Mouse (Mus musculus) left cerebral cortex, postnatal 4 days (tissue): ENCODE results near the gene Sae1. TPM values are rescaled to one million over a fixed set of nuclear protein-coding genes. Genes with fewer than 3 reads are reported as not detected.
"Not testable (repeated sequence)": the region's sequence is repeated elsewhere in the genome, so short reads cannot be mapped to it uniquely, and the experiment has no call there.

Experiments used
- DNase-seq: peaks from one replicate; pipeline ENCODE4 v3.0.0-alpha.2; 2022
- intact Hi-C: fragments of 180-260 bp; cut with DNase I; formaldehyde crosslinking; loops from one replicate; pipeline ENCODE4 v1.15.1; 2025
- total RNA-seq, 2 experiments: library from RNA; stranded (reverse); gene quantifications; 2 replicates each; pipeline ENCODE4 v1.2.3; 2021

Gene Sae1
- total RNA-seq, 2 experiments from 2014 or later = 119 to 129 TPM

DNA sequence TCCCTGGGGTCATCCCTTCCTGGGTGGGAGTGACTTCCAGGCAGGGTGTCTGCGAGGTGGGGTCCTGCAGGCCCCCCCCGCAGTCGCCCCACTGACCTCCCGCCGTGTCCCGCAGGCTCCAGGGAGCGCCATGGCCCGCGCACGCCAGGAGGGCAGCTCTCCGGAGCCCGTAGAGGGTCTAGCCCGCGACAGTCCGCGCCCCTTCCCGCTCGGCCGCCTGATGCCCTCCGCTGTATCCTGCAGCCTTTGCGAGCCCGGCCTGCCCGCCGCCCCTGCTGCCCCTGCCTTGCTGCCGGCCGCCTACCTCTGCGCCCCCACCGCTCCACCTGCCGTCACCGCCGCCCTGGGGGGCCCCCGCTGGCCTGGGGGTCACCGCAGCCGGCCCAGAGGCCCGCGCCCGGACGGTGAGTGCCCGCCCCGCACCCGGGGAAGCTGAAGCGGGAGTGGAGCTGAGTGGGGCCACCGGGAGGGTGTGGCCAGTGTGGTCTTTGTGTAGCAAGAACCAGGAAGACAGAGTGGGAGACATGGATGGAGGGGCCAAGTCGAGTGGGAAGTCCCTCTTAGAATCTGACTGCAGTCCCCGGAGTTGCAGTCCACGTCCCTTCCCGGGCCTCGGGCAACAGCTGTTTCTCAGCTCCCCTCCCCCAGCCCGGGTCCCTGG is 75.5 kb downstream of the Sae1 start:
- DNase-seq = peak; percentile 33
- intact Hi-C loops = no loop called here

GRCm38 (mm10) chr7:16311453-16312004 is 76.1 kb downstream of the Sae1 start:
- intact Hi-C loops = no loop called here
- DNase-seq = no peak

DNA sequence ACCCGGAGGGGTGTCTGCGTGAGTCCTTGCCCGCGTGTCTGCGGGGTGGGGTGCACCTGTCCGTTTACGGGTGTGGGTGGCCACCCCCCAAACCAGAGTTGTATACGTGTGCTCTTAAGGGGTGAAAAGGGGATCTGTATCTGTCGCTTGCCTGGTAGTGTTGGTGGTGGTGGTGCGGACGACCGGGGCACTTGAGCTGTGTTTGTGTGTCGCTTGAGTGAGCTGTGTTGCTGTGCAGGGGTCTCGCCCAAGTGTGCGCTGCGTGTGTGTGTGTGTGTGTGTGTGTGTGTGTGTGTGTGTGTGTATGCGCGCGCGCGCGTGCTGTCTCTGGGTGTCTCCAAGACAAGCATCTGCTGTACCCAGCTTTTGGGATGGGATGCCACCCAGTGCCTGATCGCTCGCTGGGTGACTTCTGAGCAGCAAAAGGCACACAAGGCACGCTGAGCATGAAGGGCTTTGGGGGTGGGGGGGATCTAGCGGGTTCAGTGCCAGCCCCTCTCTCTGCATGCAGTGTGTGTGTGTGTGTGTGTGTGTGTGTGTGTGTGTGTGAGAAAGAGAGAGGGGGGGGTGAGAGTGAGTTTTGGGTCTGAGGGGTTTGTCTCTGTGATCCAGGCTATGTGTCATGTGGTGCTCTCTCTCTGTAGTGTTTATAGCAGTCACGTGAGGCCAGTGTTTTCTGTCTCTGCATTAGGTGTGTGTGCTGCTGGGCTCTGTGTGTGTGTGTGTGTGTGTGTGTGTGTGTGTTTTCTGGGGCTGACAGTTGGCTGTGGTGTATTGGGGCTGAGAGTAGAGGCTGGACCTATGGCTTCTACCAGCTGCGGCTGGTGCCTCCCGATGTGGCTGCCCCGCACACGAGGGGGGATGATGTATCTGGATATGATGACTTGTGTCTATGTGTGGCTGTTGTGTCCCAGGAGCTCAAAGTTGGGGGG is 76.8 kb downstream of the Sae1 start:
- DNase-seq = peak; percentile 48
- intact Hi-C loops = no loop called here

- intact Hi-C loops = no loop called here
- peak; percentile 79 for DNase-seq
Observed at GRCm38 (mm10) chr7:16310020-16310520, 77.5 kb downstream of the Sae1 start.

GRCm38 (mm10) chr7:16309318-16310019 is 78.1 kb downstream of the Sae1 start:
- peak; percentile 84 for DNase-seq
- intact Hi-C loops = no loop called here

DNA sequence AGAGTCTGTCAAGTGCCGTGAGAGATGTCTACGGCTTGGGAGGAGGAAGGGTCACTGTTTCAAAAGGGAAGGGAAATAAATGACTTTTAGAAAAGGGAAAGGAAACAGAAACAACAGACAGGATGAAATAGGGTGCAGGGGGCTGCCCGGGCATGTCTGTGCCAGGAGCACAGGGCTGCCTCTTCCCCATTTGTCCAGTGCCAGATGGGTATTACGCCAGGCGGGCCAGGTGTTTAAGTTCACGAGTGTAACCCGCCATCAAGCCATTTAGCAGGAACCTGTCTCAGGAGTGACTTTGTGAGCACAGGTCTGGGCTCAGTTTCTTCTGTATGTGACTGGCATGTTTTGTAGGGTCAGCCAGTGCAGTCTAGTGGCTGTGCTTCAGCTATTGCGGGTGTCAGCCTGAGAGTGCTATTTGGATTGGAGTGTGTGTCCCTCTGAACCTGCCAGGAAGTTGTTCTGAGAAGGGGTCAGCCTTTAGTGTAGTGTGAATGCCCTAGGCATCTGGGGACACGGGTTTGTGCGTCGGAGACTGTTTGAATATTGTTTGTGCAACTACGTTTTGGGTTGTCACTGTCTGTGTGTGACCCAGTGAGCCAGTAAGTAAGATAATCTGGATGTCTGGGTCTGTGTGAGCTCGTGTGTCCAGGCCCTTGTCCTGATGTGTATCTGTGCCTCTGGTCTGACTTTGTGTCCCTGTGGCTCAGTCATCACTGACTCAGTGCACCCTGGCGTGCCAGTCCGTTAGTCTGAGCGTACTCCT is 78.9 kb downstream of the Sae1 start:
- intact Hi-C loops = no loop called here
- no peak for DNase-seq

DNA sequence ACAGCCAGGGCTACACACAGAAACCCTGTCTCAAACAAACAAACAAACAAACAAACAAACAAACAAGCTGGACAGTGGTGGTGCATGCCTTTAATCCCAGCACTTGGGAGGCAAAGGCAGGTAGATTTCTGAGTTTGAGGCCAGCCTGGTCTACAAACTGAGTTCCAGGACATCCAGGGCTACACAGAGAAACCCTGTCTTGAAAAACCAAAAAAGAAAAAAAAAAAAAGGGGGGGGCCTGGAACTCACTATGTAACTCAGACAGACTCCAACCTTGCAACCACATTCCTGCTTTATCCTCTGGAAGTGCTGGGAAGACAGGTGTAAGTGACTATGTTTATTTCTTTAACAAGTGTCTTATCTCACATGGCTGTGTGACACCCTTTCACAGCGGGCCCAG is 79.5 kb downstream of the Sae1 start, which contains the start of gene Bbc3:
Gene Bbc3, plus strand, starts transcription at position 301 of the 400 bp plus-strand sequence.
- DNase-seq, intact Hi-C loops: not testable (repeated sequence)

DNA sequence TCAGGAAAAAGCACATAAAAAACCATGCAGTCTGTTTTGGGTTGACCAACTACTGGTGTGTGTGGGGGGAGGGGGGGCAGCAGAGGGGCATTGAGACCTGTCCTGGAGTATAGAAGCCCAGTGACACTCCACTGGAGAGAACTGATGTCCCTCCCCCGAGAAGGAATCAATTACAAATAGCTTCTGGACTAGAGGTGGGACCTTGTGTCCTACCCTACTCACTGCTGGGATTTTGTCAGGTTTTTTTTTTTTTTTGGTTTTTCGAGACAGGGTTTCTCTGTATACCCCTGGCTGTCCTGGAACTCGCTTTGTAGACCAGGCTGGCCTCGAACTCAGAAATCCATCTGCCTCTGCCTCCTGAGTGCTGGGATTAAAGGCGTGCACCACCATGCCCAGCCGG is 80.5 kb downstream of the Sae1 start:
- DNase-seq, intact Hi-C loops: not testable (repeated sequence)

DNA sequence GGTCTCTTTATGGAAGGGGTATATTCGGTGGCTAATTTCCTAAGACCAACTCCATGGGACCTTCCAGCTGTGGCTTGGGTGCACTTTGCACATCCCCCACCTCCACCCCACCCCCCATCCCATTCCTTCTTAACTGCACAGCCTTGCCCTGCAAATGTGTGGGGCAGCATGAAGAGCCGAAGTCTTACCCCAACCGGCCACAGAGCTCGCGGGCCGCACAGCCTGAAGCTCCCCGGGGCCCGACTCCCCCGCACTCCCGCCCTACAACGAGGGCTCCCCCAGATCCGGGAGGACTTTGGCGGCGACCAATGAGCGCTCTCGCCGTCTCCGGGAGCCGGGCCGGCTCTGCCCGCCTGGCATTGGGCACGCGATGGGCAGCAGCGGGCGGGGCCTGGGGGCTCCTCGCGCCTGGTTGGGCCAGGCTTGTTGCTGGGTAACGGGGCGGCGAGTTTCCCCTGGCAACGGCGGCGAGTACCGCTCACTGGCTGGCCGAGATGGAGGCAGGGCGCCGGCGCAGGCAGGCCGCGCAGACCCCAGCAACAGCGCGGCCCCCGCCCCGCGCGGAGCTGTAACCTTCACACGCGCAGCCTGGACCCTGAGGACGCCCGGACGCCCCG is 88.1 kb downstream of the Sae1 start:
- DNase-seq = peak; percentile 98
- intact Hi-C loops = loop anchor here (5.0 kb wide), 1 partner anchor 73 kb away; no protein-coding TSS in a partner anchor

DNA sequence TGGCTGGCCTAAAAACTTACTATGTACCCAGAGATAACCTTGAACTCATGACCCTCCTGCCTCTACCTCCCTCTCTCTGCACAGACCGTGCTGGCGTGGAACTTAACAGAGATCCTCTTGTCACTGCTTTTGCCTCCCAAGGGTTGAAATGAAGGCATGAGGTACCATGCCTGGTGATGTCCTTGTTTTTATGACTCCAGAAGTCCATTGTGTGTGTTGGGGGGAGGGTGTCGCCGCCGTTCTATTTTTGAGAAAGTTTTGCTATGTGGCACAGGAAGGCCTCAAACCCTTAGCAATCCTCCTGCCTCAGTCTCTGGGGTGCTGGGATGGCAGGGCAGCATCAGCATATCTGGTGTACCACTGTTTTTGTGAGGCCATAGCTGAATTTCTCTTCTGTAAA is 88.7 kb downstream of the Sae1 start:
- intact Hi-C loops = loop anchor here (5.0 kb wide), 1 partner anchor 73 kb away; no protein-coding TSS in a partner anchor
- no peak for DNase-seq

GRCm38 (mm10) chr7:16297616-16298015 is 90.0 kb downstream of the Sae1 start:
- no peak for DNase-seq
- intact Hi-C loops = loop anchor here (5.0 kb wide), 1 partner anchor 75 kb away; no protein-coding TSS in a partner anchor

DNA sequence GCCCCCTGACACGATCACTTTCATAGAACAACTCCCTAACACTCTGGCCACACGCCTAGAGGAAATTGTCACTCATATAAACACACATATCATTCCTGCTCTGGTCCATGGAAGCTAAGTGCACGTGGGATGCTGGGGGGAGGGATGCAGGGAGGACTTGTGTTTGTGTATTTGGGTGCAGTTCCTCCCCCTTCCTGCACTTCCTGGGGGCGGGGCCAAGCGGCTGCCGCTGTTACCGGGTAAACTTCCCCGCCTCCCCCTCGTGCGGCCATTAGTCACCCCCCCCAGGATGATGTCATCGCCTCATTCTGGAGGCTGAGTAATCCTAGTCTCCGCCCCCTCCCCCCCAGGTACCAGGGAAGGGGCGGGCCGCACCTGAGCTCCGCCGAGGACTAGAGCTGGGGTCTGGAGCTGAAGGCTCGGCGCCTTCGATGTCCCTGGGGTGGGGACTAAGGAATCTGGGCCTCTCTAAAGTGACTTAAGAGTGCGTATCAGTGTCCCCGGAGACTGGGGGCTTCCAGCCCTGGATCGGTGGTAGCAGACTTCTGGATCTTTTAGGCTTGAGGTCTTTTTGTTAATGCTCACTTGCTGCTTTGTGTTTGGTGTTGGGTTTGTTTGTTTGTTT is 90.7 kb downstream of the Sae1 start:
- intact Hi-C loops = loop anchor here (5.0 kb wide), 1 partner anchor 75 kb away; no protein-coding TSS in a partner anchor
- DNase-seq = peak; percentile 93

GRCm38 (mm10) chr7:16296146-16296545 is 91.5 kb downstream of the Sae1 start:
- no peak for DNase-seq
- intact Hi-C loops = loop anchor here (5.0 kb wide), 1 partner anchor 76 kb away; no protein-coding TSS in a partner anchor

GRCm38 (mm10) chr7:16295321-16295900 is 92.2 kb downstream of the Sae1 start:
- intact Hi-C loops = loop anchor here (5.0 kb wide), 1 partner anchor 77 kb away; no protein-coding TSS in a partner anchor

DNA sequence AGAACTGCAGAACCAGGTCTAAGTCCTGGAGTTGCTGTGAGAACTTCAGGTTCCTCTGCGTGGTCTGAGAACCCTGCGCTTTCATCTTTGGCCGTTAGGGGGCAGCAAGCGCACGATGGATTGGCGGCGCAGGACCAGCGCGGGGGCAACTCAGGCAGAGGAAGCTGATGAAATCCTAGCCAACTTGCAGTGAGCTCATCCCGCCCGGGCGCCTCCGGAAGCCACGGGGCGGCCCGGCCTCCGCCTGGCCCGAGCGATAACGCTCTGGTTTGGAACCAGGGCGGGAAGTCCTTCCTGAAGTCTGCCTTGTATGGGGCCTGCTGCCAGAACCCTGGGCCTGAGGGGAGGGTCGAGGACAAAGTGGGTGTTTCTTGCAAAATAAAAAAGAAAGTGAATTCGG is 92.8 kb downstream of the Sae1 start:
- peak; percentile 92 for DNase-seq
- intact Hi-C loops = loop anchor here (5.0 kb wide), 1 partner anchor 77 kb away; no protein-coding TSS in a partner anchor

More at GRCm38 (mm10) chr7:16295321-16295900, 92.2 kb downstream of the Sae1 start:
- DNase-seq = peak; percentile 68

DNA sequence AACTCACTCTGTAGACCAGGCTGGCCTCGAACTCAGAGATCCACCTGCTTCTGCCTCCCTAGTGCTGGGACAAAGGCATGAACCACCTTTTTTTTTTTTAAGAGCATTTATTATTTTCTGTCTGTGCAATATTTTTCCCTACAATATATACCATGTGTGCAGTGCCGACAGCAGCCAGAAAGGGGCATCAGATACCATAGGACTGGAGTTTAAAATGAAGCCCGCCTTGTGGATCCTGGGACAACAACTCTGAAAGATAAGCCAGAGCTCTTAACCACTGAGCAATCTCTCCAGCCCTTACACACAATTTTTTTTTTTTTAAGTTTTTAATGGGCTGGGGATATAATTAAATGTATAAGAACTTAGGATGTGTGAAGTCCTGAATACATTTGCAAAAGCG is 93.3 kb downstream of the Sae1 start:
- intact Hi-C loops = no loop called here
- DNase-seq = no peak

DNA sequence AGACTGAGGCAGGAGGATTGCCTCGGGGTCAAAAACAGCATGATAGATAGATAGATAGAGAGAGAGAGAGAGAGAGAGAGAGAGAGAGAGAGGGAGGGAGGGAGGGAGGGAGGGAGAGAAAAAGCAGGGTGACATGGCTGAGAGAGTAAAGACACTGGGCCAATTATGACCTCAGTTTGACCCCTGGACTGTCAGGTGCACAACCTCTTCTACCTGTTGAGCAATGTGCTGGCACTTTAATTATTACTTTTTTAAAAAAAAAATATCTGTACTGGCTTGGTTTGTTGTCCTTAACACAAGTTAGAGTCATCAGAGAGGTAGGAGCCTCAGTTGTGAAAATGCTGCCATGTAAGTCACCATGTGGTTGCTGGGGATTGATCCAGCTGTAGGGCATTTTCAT is 99.8 kb downstream of the Sae1 start:
- intact Hi-C loops = no loop called here
- no peak for DNase-seq

GRCm38 (mm10) chr7:16287016-16287415 is 100.6 kb downstream of the Sae1 start:
- intact Hi-C loops = no loop called here
- no peak for DNase-seq
